Mouse (Mus musculus): ENCODE results near the gene Ezr.

Ezr gene

DNA sequence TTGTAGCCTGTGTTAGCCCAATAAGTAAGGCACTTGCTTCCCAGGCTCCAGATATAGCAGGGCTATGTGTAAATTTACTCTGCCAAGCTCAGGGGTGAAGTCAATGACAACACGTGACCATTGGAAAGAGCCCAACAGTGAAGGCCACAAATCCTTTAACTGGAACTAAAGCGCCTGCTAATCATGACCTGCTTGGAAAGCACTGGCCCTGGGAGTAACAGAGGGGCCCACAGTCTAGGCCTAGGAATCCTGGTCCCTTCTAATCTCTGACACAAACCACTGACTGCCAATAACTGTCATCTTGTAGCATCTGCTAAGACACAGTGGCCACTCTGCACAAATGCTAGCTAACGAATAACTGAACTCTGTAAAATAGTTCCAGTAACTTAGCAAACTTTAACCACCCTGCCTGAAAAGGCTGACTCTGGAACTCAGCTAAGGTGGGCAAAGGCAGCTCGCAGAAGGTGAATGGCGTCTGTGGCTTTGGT is 14.2 kb downstream of the Ezr start:
- no peak for DNase-seq (ENCODE audit: low read depth, low spot score)

DNA sequence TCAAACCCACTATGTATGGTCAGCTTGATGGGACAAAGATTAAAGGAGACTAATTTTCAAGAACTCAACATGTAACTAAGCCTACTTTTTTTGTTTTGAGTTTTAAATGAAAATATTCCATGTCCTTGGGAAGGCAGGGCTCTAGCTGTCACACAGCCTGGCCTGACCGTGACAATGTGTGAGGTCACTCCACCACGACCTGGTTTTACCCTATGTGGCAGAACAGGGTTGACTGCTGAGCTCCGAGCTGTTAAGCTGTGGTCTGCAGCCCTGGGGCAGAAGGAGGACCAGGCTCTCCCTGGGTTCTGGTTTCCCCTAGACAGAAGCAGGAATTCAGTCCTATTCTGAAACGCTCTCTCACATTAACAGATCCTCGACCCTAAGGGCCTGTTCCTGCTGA is 14.8 kb downstream of the Ezr start:
- no peak for DNase-seq (ENCODE audit: low read depth, low spot score)

DNA sequence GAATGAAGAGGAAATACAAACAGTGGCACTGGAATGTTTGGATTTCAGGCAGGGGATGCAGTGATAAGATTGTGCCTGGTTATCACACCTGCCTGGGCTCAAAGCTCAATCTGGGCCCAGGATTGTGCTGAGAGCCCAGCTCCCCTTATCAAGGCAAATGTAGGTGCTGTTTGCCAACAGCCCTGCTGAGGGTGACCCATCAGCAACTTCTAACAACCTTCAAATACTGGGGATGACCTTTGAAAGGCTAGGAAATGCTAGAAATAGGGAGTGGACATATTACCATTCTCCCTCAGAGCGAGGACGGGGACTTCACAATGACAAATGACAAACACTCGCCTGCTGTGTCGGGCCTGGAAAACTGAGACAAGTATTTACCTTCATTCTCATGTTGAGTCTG is 15.8 kb downstream of the Ezr start:
- DNase-seq (ENCODE audit: low read depth, low spot score) = no peak

DNA sequence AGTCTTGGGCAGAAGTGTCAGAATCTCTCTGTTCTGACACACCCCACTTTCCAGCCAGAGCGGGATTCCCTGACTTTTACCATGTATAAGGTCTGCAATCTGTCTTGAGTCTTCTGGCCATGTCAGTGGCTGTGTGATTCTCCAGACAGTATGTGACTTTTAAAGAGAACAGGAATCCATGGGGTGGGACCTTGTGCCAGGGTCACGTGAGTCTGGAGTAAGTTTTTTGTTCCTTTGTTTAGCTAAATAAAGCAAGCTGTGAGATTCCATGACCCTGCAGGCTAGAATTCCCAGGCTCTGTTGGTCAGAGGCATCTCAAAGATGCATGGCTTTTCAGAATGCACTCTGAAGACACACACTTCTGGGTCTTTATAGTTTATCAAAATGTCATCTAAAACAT is 16.7 kb downstream of the Ezr start:
- no peak for DNase-seq (ENCODE audit: low read depth, low spot score)

DNA sequence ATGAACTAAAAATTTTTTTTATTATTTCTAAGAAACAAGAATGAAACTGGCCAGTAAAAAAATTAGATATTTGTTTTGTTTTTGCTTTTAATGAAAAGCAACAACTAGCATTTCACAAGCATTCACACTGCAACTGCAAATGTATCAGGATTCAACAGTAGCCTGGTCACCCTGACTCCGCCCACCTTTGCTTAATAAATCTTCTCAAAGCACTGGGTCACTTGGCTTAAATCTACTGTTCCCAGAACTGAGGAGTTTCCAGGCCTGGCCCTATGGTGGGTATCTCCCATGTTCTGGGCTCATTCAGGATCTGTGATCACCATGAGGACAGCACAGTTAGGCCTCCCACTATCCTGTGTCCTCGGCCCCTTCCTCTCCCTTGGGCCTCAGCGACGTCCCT is 17.9 kb downstream of the Ezr start:
- no peak for DNase-seq (ENCODE audit: low read depth, low spot score)

GRCm38 (mm10) chr17:6764227-6764593 is 18.4 kb downstream of the Ezr start:
- DNase-seq (ENCODE audit: low read depth, low spot score) = no peak

DNA sequence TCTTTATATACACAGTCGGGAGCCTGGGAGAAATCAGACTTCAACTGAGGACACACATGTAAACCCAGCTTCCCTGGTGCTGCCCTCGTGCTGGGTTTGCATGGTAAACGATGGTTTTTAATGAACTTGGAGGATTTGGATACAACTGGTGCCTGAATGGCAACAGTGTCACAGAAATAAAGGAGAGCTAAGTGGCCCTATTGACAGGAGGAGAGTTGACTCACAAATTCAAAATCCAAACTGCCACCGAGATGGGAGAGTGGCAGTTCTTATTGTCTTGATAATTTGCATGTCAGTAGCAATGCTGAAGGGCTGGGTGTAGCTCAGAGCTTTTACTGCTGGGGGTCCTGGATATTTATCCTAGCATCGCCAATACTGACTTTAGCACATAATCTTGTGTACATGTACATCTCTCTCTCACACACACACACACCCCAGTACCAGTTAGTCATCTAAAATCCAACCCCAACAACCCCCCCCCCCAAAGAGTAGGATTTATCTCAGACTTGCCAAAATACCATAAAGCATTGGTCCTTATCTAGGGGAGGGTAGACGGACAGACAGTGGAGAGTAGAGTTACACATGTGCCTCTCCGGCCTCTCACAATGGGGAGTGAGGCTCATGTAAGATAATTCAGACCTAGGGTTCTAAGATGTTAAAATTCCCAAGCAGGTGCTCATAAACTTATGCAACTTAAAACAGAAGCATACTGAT is 18.9 kb downstream of the Ezr start:
- DNase-seq (ENCODE audit: low read depth, low spot score) = no peak

DNA sequence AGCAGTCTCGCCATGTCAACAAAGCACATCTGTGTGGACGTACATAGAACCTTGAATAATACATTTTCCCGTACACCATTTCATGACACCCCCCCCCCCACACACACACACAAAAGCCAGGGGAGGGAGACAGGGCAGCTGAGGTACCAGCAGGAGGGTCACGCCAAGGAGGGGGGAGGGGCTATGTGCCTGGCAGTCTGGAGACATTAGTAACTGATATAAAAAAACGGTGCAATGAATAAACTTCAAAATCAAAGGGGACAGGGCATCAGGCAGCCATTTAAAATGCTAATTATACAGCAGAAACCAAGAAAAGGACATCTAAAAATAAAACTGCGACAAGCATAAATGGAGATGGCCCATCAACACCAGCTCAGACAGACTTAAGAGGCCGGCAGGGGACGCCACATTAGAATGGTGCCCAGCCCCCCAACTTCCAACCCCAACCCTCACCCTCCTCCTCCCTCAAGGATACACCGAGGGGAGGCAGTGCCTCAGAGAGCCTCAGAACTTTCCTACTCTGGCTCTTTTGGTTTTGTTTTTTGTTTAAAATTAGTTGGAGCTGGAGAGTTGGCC is 22.8 kb downstream of the Ezr start:
- DNase-seq (ENCODE audit: low read depth, low spot score) = no peak

- no peak for DNase-seq (ENCODE audit: low read depth, low spot score)
These were observed 23.7 kb downstream of the Ezr start for GRCm38 (mm10) chr17:6758845-6759244.

DNA sequence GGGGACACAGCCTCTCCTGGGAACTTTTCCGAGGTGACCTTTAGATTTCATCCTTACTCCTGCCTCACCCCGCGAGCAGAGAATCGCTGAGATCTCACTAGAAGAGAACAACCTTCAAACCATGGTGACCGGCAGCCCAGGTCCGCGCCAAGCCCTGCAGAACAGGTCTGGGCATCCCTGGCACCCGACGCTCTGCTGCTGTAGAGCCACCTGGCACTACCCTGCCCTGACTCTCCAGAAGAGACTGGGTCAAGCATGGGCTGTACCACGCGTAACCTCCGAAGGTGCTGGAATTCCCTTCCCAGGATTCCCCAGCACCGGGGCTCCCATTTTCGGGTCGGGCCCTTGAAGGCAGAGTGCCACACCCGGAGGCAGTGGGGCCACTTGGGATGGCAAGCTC is 24.7 kb downstream of the Ezr start:
- no peak for DNase-seq (ENCODE audit: low read depth, low spot score)

- no peak for DNase-seq (ENCODE audit: low read depth, low spot score)
These were observed 26.7 kb downstream of the Ezr start for GRCm38 (mm10) chr17:6755873-6756272.

DNA sequence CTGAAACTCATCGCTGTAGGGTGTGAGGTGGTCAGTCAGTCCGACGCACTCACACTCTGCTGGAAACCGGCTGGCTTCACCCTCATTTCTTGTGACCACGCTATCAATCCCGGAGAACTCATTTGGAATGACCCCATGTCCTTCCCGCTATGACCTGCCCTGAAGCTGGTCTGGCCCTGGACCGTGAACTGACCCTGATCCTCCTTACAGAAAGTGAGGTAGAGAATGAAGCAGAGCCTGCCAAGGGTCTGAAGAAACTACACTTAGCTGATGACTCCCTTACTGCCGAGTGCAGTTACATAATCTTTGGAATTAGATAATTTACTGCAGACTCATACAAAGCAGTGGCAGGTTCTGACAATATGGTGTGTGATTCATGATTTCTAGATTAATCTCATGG is 27.4 kb downstream of the Ezr start:
- no peak for DNase-seq (ENCODE audit: low read depth, low spot score)

DNA sequence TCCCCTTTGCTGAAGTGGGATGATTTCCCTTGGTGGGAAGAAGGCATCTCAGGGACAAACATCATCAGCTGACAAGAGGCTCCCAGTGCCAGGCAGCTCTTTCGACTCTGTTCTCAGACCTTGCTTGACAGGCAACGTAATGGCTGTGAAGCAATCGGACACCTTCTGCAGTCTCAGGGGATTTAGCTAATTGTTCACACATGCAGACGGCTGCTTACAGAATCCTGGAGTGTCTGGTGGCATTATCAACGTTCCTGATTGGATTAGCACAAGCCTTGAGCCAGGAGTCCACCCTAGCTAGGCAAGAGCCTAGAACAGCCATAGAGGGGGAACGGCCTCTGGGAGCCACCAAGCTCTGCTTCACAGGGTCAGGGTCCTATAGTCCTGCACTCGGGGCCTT is 30.2 kb downstream of the Ezr start:
- no peak for DNase-seq (ENCODE audit: low read depth, low spot score)

DNA sequence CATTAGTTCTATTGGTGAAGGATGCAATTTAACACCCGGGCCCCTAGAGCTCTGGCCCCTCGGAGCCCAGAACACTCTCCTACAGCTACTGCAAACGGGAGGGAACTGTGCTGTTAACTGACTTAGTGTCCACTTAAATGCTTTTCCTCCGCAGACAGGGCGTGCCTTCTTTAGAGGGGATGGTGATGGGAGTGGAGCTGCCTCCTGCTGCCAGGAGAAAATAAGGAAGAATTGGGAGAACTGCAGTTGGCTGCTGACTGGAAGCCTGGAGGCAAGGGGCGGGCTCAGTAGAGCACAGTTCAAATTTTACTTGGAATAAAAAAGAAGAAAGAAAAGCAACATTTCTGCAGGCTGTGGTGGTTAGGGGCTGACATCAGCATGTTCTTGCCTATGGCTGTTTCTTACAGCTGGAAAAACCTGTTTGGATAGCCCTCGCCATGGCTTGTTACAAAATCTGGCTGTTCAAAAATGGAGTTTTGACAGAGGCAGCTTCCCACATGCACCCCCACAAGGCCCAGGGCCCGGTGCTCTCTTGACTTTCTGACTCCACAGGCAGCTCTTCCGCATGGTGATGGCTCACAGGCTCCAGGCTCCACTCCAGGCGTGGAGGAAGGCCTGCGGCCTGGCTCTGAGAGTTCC is 31.2 kb downstream of the Ezr start:
- DNase-seq (ENCODE audit: low read depth, low spot score) = no peak

DNA sequence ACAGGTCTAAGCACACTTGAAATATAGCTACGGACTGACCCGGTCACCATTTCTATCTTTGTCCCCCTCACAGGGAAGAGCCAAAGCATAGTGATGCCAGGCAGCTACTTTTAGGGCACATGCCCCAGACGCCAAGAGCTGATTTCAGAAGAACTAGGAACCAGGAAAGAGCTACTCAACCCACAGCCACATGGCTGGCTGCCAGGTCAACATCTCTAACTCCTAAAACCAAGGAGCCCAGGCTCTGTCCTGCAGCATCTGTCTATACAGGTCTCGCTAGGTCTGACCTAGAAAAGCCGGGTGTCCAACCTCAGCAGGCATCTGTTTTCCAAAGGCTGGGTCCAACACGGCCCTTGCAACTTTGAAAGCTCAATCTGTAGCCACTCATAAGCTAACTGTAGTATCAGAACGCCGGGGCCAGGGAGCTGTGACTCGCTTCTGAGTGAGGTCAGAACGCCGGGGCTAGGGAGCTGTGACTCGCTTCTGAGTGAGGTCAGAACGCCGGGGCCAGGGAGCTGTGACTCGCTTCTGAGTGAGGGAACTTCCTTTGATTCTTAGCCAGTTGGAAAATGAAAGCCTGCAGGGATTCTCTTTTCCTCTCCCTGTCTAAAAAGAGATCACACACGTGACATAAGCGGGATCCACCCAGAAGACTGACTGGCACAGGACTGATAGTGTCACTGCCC is 33.7 kb downstream of the Ezr start:
- no peak for DNase-seq (ENCODE audit: low read depth, low spot score)

- DNase-seq (ENCODE audit: low read depth, low spot score) = no peak
These were observed 35.1 kb downstream of the Ezr start for GRCm38 (mm10) chr17:6747478-6747877.

GRCm38 (mm10) chr17:6746452-6747231 is 35.9 kb downstream of the Ezr start:
- no peak for DNase-seq (ENCODE audit: low read depth, low spot score)

- no peak for DNase-seq (ENCODE audit: low read depth, low spot score)
These were observed 36.6 kb downstream of the Ezr start for GRCm38 (mm10) chr17:6745975-6746374.

GRCm38 (mm10) chr17:6745503-6745902 is 37.1 kb downstream of the Ezr start:
- DNase-seq (ENCODE audit: low read depth, low spot score) = no peak

GRCm38 (mm10) chr17:6744871-6745270 is 37.7 kb downstream of the Ezr start:
- DNase-seq (ENCODE audit: low read depth, low spot score) = no peak

DNA sequence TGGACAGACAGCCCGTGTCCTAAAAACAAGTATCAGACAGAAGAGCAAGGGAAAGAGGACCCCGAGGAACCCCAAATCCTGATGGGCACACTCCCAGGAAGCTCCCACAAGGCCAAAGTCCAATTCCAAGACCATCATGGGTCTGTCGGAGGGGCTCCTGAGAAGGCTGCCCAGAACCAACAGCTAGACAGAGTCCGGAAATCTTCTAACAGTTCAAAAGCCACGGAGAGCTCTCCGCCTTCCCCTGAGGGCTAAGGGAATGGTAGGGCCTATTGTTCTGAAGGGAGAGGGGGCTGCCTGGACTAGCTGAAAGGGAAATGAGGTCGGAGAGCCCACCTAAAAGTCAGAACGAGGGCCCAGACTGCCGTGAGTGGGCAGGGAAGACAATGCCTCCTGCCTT is 38.2 kb downstream of the Ezr start:
- DNase-seq (ENCODE audit: low read depth, low spot score) = no peak

- no peak for DNase-seq (ENCODE audit: low read depth, low spot score)
These were observed 38.8 kb downstream of the Ezr start for GRCm38 (mm10) chr17:6743787-6744239.
